Mouse (Mus musculus): ENCODE measurements at regions not wholly inside any gene's neighbourhood (a gene's known extent, or its start where the extent isn't known, plus 50 kb on each side); places are given as distances from the start of the nearest gene placed in this dataset.
A peak's percentile ranks its signal among the peaks of the same experiment; 100 is the strongest.

GRCm38 (mm10) chr15:68415401-68415925 lies 1914.8 kb upstream of the Lrrc6 start:
- TF ChIP-seq CTCF (IDR thresholded peaks at IDR 0.05; ENCODE audit: control insufficient read depth, insufficient read depth, low read length) = peak; percentile 29
- TF ChIP-seq POLR2A (IDR thresholded peaks at IDR 0.05; ENCODE audit: borderline replicate concordance, control insufficient read depth, low read depth, low read length) = no peak

Data from bone marrow, adult 2 months (tissue).